Mouse (Mus musculus) ES-Bruce4 (cell line): ENCODE results near the gene Myo18a. TPM values are rescaled to one million over a fixed set of nuclear protein-coding genes. Genes with fewer than 3 reads are reported as not detected.

Experiments used
- H3K27ac ChIP-seq: 2 replicates; pipeline ENCODE4 v1.5.1; 2012; ENCODE audit warnings: low read length, inconsistent platforms; ENCODE audit not compliant: insufficient read depth
- H3K27me3 ChIP-seq: 2 replicates; pipeline ENCODE4 v1.6.1; 2012; ENCODE audit warnings: mild to moderate bottlenecking, low read length, inconsistent platforms; ENCODE audit not compliant: control insufficient read depth, poor library complexity, insufficient read depth, severe bottlenecking
- H3K36me3 ChIP-seq: 2 replicates; pipeline ENCODE4 v1.6.1; 2012; ENCODE audit warnings: inconsistent platforms, mild to moderate bottlenecking, low read length, moderate library complexity; ENCODE audit not compliant: control insufficient read depth, poor library complexity, insufficient read depth, severe bottlenecking
- H3K4me1 ChIP-seq: one replicate; pipeline ENCODE4 v1.8.1; 2011; ENCODE audit warnings: low read length; ENCODE audit not compliant: control insufficient read depth, insufficient read depth
- H3K4me3 ChIP-seq: 2 replicates; pipeline ENCODE4 v1.5.1; 2011; ENCODE audit warnings: low read depth, mild to moderate bottlenecking, low read length
- H3K9ac ChIP-seq: 2 replicates; pipeline ENCODE4 v1.6.1; 2012; ENCODE audit warnings: low read depth, mild to moderate bottlenecking, inconsistent platforms; ENCODE audit not compliant: poor library complexity, severe bottlenecking
- H3K9me3 ChIP-seq: replicated peaks from 2 replicates; pipeline ENCODE4 v1.6.1; 2012; ENCODE audit warnings: mild to moderate bottlenecking, low read length, inconsistent platforms; ENCODE audit not compliant: control insufficient read depth, poor library complexity, insufficient read depth, severe bottlenecking
- CTCF ChIP-seq: IDR thresholded peaks from one replicate; pipeline ENCODE4 v1.8.1; 2011; ENCODE audit warnings: low read depth, low read length
- EP300 ChIP-seq: IDR thresholded peaks from 2 replicates; pipeline ENCODE4 v1.6.1; 2011; ENCODE audit warnings: low read depth, low read length; ENCODE audit not compliant: insufficient read depth
- POLR2A ChIP-seq: IDR thresholded peaks from one replicate; pipeline ENCODE4 v1.8.1; 2011; ENCODE audit warnings: low read length; ENCODE audit not compliant: insufficient read depth
- polyA plus RNA-seq: library from polyadenylated mRNA; stranded (reverse); fragments of >200 nt; gene quantifications from 2 replicates; pipeline ENCODE4 v1.2.4, GENCODE M21; 2011; ENCODE audit warnings: low read depth; ENCODE audit not compliant: missing spikeins, insufficient read depth, insufficient read length

Myo18a gene
- polyA plus RNA-seq, 1 experiment, result 59.6 TPM

GRCm38 (mm10) chr11:77783211-77783746, 20.2 kb downstream of the Myo18a start:
- Histone ChIP-seq H3K36me3 (0 out of 2 replicates have a peak, but pooled peaks cover 1% of the 10 kb centered on the region), H3K9ac (0 out of 2 replicates have a peak overlapping the region, but pooled peaks have one; percentile 8), H3K27ac (peak overlapping the region; percentile 39), H3K9me3 (no peaks in the 10 kb centered on the region), H3K4me1 (peaks cover 20% of the 10 kb centered on the region), H3K27me3 (no peaks in the 10 kb centered on the region), H3K4me3 (no peak overlapping the region)
- TF ChIP-seq EP300 (no peak), POLR2A (no peak), CTCF (no peak)

GRCm38 (mm10) chr11:77783747-77784646, 21.0 kb downstream of the Myo18a start:
- Histone ChIP-seq H3K9me3 (no peaks in the 10 kb centered on the region), H3K27me3 (no peaks in the 10 kb centered on the region), H3K4me3 (no peak overlapping the region), H3K9ac (0 out of 2 replicates have a peak overlapping the region, but pooled peaks have one; percentile 8), H3K4me1 (peaks cover 20% of the 10 kb centered on the region), H3K27ac (peak overlapping the region; percentile 83), H3K36me3 (no peaks in the 10 kb centered on the region)
- TF ChIP-seq EP300, result no peak
- no peak for TF ChIP-seq CTCF
- no peak for TF ChIP-seq POLR2A

- no peaks in the 10 kb centered on the region for H3K9me3 ChIP-seq
- no peak overlapping the region for H3K9ac ChIP-seq
- peak overlapping the region; percentile 83 for H3K27ac ChIP-seq
- peaks cover 20% of the 10 kb centered on the region for H3K4me1 ChIP-seq
- H3K27me3 ChIP-seq, result no peaks in the 10 kb centered on the region
- TF ChIP-seq POLR2A (no peak), CTCF (no peak), EP300 (no peak)
- H3K36me3 ChIP-seq, result no peaks in the 10 kb centered on the region
- no peak overlapping the region for H3K4me3 ChIP-seq
Measured at GRCm38 (mm10) chr11:77784894-77785293, 21.8 kb downstream of the Myo18a start.

GRCm38 (mm10) chr11:77785396-77785767, 22.3 kb downstream of the Myo18a start:
- no peak overlapping the region for H3K4me3 ChIP-seq
- H3K4me1 ChIP-seq, result peaks cover 23% of the 10 kb centered on the region
- H3K27me3 ChIP-seq, result no peaks in the 10 kb centered on the region
- peak overlapping the region; percentile 83 for H3K27ac ChIP-seq
- no peak overlapping the region for H3K9ac ChIP-seq
- no peaks in the 10 kb centered on the region for H3K9me3 ChIP-seq
- no peaks in the 10 kb centered on the region for H3K36me3 ChIP-seq
- TF ChIP-seq CTCF (no peak), POLR2A (no peak), EP300 (peak; percentile 65; the same call in 1 of the 2 replicates)

GRCm38 (mm10) chr11:77785768-77786561, 22.9 kb downstream of the Myo18a start:
- H3K9ac ChIP-seq, result no peak overlapping the region

More at GRCm38 (mm10) chr11:77785768-77786561, 22.9 kb downstream of the Myo18a start:
- Histone ChIP-seq H3K27ac (peak overlapping the region; percentile 83), H3K9me3 (no peaks in the 10 kb centered on the region), H3K27me3 (no peaks in the 10 kb centered on the region), H3K4me3 (no peak overlapping the region), H3K36me3 (no peaks in the 10 kb centered on the region), H3K4me1 (peaks cover 24% of the 10 kb centered on the region)
- TF ChIP-seq POLR2A, result no peak
- peak; percentile 91 for TF ChIP-seq EP300
- TF ChIP-seq CTCF, result no peak
